Mouse (Mus musculus): ENCODE measurements around the gene Sypl2. TPM values are rescaled to one million over a fixed set of nuclear protein-coding genes. Genes with fewer than 3 reads are reported as not detected.

The Sypl2 gene
- polyA plus RNA-seq, 1 experiment = 0.37 TPM

GRCm38 (mm10) chr3:108188716-108189490 is 37.5 kb downstream of the Sypl2 start:
- Histone ChIP-seq H3K27ac (ENCODE audit: control insufficient read depth, insufficient read depth, low read depth, low read length, poor library complexity) (no peak overlapping the region), H3K4me3 (replicated peaks; ENCODE audit: control insufficient read depth, low read depth, low read length) (no peak overlapping the region), H3K4me1 (ENCODE audit: control insufficient read depth, insufficient read depth, low read length) (peaks cover 5% of the 10 kb centered on the region)
- TF ChIP-seq CTCF (IDR thresholded peaks at IDR 0.05; ENCODE audit: control insufficient read depth, insufficient read depth, low read length) = no peak
- no peak for TF ChIP-seq POLR2A (IDR thresholded peaks at IDR 0.05; ENCODE audit: borderline replicate concordance, control insufficient read depth, low read depth, low read length)
- 82% methylated on average over 9 of the region's 9 CpGs for WGBS

GRCm38 (mm10) chr3:108187111-108187795 is 39.2 kb downstream of the Sypl2 start:
- Histone ChIP-seq H3K4me3 (replicated peaks; ENCODE audit: control insufficient read depth, low read depth, low read length) (no peak overlapping the region), H3K4me1 (ENCODE audit: control insufficient read depth, insufficient read depth, low read length) (peaks cover 5% of the 10 kb centered on the region), H3K27ac (ENCODE audit: control insufficient read depth, insufficient read depth, low read depth, low read length, poor library complexity) (no peak overlapping the region)
- TF ChIP-seq CTCF (IDR thresholded peaks at IDR 0.05; ENCODE audit: control insufficient read depth, insufficient read depth, low read length) (no peak), POLR2A (IDR thresholded peaks at IDR 0.05; ENCODE audit: borderline replicate concordance, control insufficient read depth, low read depth, low read length) (no peak)
- 35% methylated on average over 20 of the region's 20 CpGs for WGBS

- peaks cover 5% of the 10 kb centered on the region for H3K4me1 ChIP-seq (ENCODE audit: control insufficient read depth, insufficient read depth, low read length)
- TF ChIP-seq CTCF (IDR thresholded peaks at IDR 0.05; ENCODE audit: control insufficient read depth, insufficient read depth, low read length) (no peak), POLR2A (IDR thresholded peaks at IDR 0.05; ENCODE audit: borderline replicate concordance, control insufficient read depth, low read depth, low read length) (no peak)
- 2% methylated on average over 96 of the region's 100 CpGs for WGBS
- no peak within 1 kb of the TSS; the same call in 1 of the 2 replicates for H3K27ac ChIP-seq (ENCODE audit: control insufficient read depth, insufficient read depth, low read depth, low read length, poor library complexity)
- H3K4me3 ChIP-seq (replicated peaks; ENCODE audit: control insufficient read depth, low read depth, low read length) = peak within 1 kb of the TSS; percentile 72
Measured at GRCm38 (mm10) chr3:108186098-108187047, 40.1 kb downstream of the Sypl2 start, which contains the start of gene Amigo1. Amigo1 (plus strand) TSS chr3:108186335.

- H3K27ac ChIP-seq (ENCODE audit: control insufficient read depth, insufficient read depth, low read depth, low read length, poor library complexity) = no peak overlapping the region
- H3K4me1 ChIP-seq (ENCODE audit: control insufficient read depth, insufficient read depth, low read length) = peaks cover 5% of the 10 kb centered on the region
- TF ChIP-seq POLR2A (IDR thresholded peaks at IDR 0.05; ENCODE audit: borderline replicate concordance, control insufficient read depth, low read depth, low read length) (no peak), CTCF (IDR thresholded peaks at IDR 0.05; ENCODE audit: control insufficient read depth, insufficient read depth, low read length) (no peak)
- H3K4me3 ChIP-seq (replicated peaks; ENCODE audit: control insufficient read depth, low read depth, low read length) = peak overlapping the region; percentile 70
- 3% methylated on average over 16 of the region's 16 CpGs for WGBS
Measured at GRCm38 (mm10) chr3:108185460-108186097, 40.9 kb downstream of the Sypl2 start.

GRCm38 (mm10) chr3:108184742-108185141 is 41.7 kb downstream of the Sypl2 start:
- Histone ChIP-seq H3K27ac (ENCODE audit: control insufficient read depth, insufficient read depth, low read depth, low read length, poor library complexity) (no peak overlapping the region), H3K4me3 (replicated peaks; ENCODE audit: control insufficient read depth, low read depth, low read length) (no peak overlapping the region), H3K4me1 (ENCODE audit: control insufficient read depth, insufficient read depth, low read length) (peaks cover 5% of the 10 kb centered on the region)
- WGBS = 89% methylated on average over 3 of the region's 3 CpGs
- TF ChIP-seq POLR2A (IDR thresholded peaks at IDR 0.05; ENCODE audit: borderline replicate concordance, control insufficient read depth, low read depth, low read length) = no peak
- TF ChIP-seq CTCF (IDR thresholded peaks at IDR 0.05; ENCODE audit: control insufficient read depth, insufficient read depth, low read length) = no peak

- no peak for TF ChIP-seq CTCF (IDR thresholded peaks at IDR 0.05; ENCODE audit: control insufficient read depth, insufficient read depth, low read length)
- no peak for TF ChIP-seq POLR2A (IDR thresholded peaks at IDR 0.05; ENCODE audit: borderline replicate concordance, control insufficient read depth, low read depth, low read length)
- Histone ChIP-seq H3K4me1 (ENCODE audit: control insufficient read depth, insufficient read depth, low read length) (no peaks in the 10 kb centered on the region; the same call in 1 of the 2 replicates), H3K4me3 (replicated peaks; ENCODE audit: control insufficient read depth, low read depth, low read length) (no peak overlapping the region), H3K27ac (ENCODE audit: control insufficient read depth, insufficient read depth, low read depth, low read length, poor library complexity) (no peak overlapping the region)
- 21% methylated on average over 2 of the region's 2 CpGs for WGBS
Measured at GRCm38 (mm10) chr3:108180514-108180913, 45.9 kb downstream of the Sypl2 start.

All from bone marrow, adult 2 months (tissue).